Mouse (Mus musculus) forebrain, embryonic 16.5 days (tissue): ENCODE data around the gene Gata3. TPM values are rescaled to one million over a fixed set of nuclear protein-coding genes. Genes with fewer than 3 reads are reported as not detected.
A peak's percentile ranks its signal among the peaks of the same experiment; 100 is the strongest.

Experiments
- ATAC-seq: fragments of 200-750 bp; cut with Nextera tagmentation; 2 replicates; pipeline ENCODE4 v1.8.0; 2017; ENCODE audit warnings: mild to moderate bottlenecking, moderate library complexity
- H3K27ac ChIP-seq: fragments of 300-500 bp; sonication (generic); 2 replicates; pipeline ENCODE4 v1.5.1; 2014; ENCODE audit warnings: low read length, control low read depth
- H3K27me3 ChIP-seq: fragments of 300-500 bp; sonication (generic); replicated peaks from 2 replicates; pipeline ENCODE4 v1.6.1; 2014; ENCODE audit warnings: low read length; ENCODE audit not compliant: control insufficient read depth, insufficient read depth
- H3K36me3 ChIP-seq: fragments of 300-500 bp; sonication (generic); 2 replicates; pipeline ENCODE4 v1.6.1; 2014; ENCODE audit not compliant: control insufficient read depth, insufficient read depth
- H3K4me1 ChIP-seq: fragments of 300-500 bp; sonication (generic); replicated peaks from 2 replicates; pipeline ENCODE4 v1.6.1; 2014; ENCODE audit warnings: low read length; ENCODE audit not compliant: control insufficient read depth, insufficient read depth
- H3K4me2 ChIP-seq: fragments of 300-500 bp; sonication (generic); 2 replicates; pipeline ENCODE4 v1.6.1; 2014; ENCODE audit warnings: mild to moderate bottlenecking, low read length, control low read depth
- H3K4me3 ChIP-seq: fragments of 300-500 bp; sonication (generic); replicated peaks from 2 replicates; pipeline ENCODE4 v1.5.1; 2014; ENCODE audit warnings: mild to moderate bottlenecking, low read length, control low read depth
- H3K9ac ChIP-seq: fragments of 300-500 bp; sonication (generic); replicated peaks from 2 replicates; pipeline ENCODE4 v1.6.1; 2014; ENCODE audit warnings: low read depth, low read length, control low read depth
- H3K9me3 ChIP-seq: fragments of 300-500 bp; sonication (generic); 2 replicates; pipeline ENCODE4 v1.6.1; 2016; ENCODE audit warnings: low read length; ENCODE audit not compliant: control insufficient read depth
- WGBS: fragments of 180-500 bp; shearing (Covaris S2); extraction: QIAGEN DNeasy Blood & Tissue Kit; methylation state at CpG from one replicate; pipeline ENCODE4 v1.1.7; 2014; 5-methylcytosine and 5-hydroxymethylcytosine counted together
- polyA plus RNA-seq: library from polyadenylated mRNA; unstranded; fragments of >200 nt; fragmentation: Nextera tagmentation; extraction: Ambion mirVana; gene quantifications from 2 replicates; pipeline ENCODE4 v1.2.1, GENCODE M21; 2015

The Gata3 gene
- polyA plus RNA-seq, 1 experiment from 2014 or later = 0.42 TPM

DNA sequence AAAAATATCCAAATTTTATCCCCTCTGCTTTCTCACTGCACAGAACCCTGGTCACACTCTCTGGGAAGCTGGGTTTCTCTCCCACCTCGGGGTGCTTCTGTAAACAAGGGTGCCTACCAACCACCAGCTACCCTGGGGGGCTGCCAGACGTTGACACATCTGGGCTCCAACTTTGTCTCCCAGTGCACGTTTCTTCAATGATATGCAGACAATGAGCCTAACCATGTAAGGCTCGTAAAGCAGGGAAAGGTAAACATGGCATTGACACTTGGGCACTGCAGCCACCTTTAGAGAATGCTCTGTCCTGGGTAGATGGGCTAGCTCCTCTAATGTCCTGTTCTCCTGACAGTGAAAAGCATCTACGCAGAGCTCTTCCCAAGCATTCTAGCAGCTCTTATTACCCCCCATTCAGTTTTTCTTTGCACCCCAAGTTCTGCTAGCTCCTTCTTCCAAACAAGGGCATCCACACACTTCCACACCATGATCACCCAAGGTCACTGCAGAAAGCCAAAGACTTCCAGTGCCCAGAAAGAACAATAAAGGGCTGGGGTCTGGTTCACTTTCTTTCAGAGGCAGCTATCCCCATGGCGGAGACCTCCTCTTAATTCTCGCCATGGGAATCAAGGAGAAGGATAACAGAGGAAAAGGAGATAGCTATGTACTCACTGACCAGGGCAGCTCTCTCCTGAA is 2.8 kb downstream of the Gata3 start:
- 1% methylated on average over 7 of the region's 7 CpGs for WGBS
- Histone ChIP-seq H3K9ac (no peak overlapping the region), H3K4me3 (no peak overlapping the region), H3K27ac (no peak overlapping the region), H3K27me3 (peaks cover 57% of the 10 kb centered on the region), H3K36me3 (no peaks in the 10 kb centered on the region), H3K4me2 (no peak overlapping the region), H3K9me3 (no peaks in the 10 kb centered on the region), H3K4me1 (peaks cover 13% of the 10 kb centered on the region)
- no peak for ATAC-seq

DNA sequence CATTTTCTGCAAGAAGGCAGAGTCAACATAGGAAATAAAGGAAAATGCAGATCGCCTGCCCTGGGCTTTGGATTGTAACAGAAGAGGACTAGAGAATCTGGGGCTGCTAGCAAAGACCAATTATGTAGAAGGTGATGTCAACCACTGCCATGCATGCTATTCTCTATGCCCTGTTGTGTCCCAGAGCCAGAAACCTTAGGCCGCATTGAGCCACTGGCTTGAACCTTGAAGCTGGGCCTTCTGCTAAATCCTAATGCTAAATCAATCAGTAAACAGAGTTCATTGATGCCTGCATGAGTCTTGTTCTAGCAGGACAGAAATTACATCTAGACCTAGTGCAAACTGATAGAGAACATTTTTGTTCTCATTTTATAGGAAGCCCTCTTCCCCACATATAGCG is 3.8 kb downstream of the Gata3 start:
- Histone ChIP-seq H3K9ac (no peak overlapping the region), H3K27ac (no peak overlapping the region), H3K9me3 (no peaks in the 10 kb centered on the region), H3K36me3 (no peaks in the 10 kb centered on the region), H3K4me1 (peaks cover 20% of the 10 kb centered on the region), H3K4me2 (no peak overlapping the region), H3K27me3 (peaks cover 61% of the 10 kb centered on the region), H3K4me3 (no peak overlapping the region)
- WGBS = 9% methylated on average over 3 of the region's 3 CpGs
- no peak for ATAC-seq

DNA sequence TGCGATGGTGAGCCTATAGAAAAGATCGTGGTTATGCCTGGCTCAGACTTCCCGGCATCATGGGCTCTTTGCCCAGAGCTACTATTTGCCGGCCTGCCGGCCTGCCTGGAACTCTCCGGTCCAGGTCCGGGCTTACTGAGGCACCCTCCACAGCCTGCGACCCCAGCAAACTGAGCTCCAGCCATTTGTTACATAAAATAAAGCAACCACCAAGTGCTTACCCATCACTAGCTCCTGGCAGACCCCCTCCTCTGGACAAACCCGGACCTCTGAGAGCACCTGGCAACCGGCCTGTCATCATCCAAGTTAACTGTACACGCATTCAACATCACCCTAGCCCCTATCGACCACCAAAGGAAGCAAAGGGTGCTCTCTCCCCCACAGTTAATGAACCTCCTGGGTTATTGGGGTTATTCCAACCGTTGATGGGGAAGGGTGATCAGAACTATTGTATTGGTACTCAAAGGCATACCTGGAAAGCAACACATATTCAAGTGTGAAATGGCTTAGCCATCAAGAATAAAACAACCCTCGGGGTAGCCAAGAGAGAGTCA is 4.5 kb downstream of the Gata3 start:
- Histone ChIP-seq H3K4me3 (no peak overlapping the region), H3K4me2 (no peak overlapping the region), H3K36me3 (no peaks in the 10 kb centered on the region), H3K9ac (no peak overlapping the region), H3K9me3 (no peaks in the 10 kb centered on the region), H3K4me1 (peaks cover 22% of the 10 kb centered on the region), H3K27me3 (peaks cover 61% of the 10 kb centered on the region), H3K27ac (no peak overlapping the region)
- 2% methylated on average over 14 of the region's 14 CpGs for WGBS
- ATAC-seq = no peak

DNA sequence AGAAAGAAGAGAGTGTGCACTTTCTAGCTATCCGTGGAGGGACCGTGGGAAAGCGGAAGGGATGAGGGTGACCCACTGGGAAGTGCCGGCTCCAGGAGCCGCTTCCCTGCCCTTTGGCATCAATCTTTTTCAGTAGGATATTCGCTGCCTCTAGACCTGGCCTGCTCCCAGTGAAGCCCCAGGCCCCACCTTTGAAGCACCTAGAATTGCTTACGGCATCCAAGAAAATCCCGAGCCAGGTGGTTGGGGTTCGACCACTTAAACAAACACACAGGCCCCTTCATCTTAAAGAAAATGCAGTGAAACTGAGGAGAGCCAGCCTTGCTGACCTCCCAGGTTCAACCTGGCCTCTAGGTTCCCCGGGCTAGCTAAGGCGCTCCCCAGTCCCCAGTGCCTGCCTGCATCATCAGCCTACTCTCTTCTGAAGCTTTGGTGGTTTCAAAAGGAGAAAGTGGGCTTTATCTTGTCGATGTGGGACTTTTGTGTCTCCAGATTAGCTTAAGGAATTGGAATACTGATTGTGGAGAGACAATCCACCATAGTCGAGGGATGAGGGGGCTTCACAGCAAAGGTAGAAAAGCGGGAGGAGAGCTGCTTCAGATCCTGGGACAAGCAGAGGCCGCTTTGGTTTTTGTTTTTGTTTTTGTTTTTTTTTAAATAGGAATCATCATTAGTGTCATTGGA is 5.2 kb downstream of the Gata3 start:
- H3K27me3 ChIP-seq = peaks cover 60% of the 10 kb centered on the region
- no peak overlapping the region for H3K4me3 ChIP-seq
- no peak overlapping the region for H3K4me2 ChIP-seq
- H3K4me1 ChIP-seq = peaks cover 22% of the 10 kb centered on the region
- H3K9me3 ChIP-seq = no peaks in the 10 kb centered on the region
- H3K36me3 ChIP-seq = no peaks in the 10 kb centered on the region
- under 1% methylated on average over 15 of the region's 15 CpGs for WGBS
- no peak overlapping the region for H3K9ac ChIP-seq
- no peak for ATAC-seq
- no peak overlapping the region for H3K27ac ChIP-seq

DNA sequence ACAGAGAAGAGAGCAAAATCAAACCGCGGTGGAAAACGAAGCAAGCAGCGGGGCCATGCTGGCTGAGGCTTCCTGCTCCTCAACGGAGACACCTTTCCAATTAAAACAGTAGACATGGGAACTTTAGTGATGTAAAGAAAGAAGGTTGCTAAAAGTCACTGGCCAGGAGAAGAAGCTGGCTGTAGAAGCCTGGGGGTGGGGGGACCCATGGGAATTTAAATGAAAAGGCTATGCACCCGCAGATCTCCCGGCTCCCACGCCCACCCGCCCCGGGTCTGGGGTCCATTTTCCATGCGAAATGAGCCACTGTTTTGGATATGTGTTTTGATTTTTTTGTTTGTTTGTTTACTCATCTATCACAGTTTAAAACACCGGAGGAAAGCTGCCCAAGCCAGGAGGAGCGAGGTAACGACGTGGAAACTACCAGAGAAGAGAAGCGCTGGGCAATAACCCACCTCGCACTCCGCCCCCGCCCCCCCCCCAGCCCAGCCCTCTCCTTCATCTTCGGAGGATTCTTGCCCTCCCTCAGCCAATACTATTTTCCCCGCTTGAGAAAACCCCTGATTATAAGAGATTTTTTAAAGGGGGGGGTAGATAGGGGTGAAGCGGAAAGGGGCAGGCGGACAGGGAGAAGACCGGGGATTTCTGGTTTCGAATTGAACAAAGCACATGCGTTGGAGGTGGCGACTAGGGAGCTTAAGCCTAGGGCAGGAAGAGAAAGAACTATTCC is 5.9 kb downstream of the Gata3 start:
- H3K4me3 ChIP-seq = no peak overlapping the region
- peaks cover 26% of the 10 kb centered on the region for H3K4me1 ChIP-seq
- no peak overlapping the region for H3K9ac ChIP-seq
- no peak for ATAC-seq
- under 1% methylated on average over 27 of the region's 27 CpGs for WGBS
- no peaks in the 10 kb centered on the region for H3K36me3 ChIP-seq
- peaks cover 61% of the 10 kb centered on the region for H3K27me3 ChIP-seq
- H3K9me3 ChIP-seq = no peaks in the 10 kb centered on the region
- H3K27ac ChIP-seq = no peak overlapping the region
- H3K4me2 ChIP-seq = no peak overlapping the region

DNA sequence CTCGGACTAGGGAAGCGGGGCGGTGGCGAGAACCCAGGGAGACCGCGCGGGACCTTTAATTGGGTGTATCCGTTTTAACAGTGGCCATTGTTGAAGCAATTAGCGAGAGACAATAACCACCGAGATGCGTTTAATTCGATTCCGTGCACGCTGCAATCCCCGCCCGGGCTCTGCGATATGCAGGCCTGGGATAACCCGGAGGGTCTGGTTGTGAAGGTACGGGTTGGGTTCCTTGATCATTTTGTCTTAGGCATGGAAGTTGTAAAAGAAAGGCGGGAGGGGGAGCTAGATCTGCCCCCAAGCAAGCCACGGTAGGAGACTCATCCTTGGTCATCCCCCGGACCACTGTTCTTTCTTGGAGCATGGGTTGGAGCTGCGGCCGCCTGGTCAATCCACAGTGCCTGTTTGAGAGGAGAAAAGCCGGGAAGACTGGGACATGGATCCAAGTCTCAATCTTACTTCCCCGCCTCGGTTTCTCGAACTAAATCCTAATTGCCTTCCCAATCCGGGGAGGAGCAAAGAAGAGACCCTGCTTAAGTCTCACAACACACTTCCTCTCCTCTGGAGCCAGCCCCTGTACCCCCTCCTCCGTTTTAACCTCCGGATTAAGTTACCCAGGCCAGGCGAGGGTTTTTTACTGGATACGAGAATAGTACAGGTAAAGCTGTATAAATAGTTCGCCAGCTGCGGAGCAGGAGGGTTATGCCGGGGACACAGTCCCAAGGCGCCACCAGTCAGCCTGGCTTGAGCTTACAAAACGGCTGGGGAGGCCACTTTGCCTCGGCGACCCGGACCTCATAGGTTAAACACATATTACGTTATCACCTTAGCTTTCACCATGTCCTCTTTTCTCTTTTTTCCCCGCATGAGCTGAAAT is 6.7 kb downstream of the Gata3 start:
- WGBS = under 1% methylated on average over 43 of the region's 43 CpGs
- no peak for ATAC-seq
- H3K36me3 ChIP-seq = no peaks in the 10 kb centered on the region
- H3K4me3 ChIP-seq = no peak overlapping the region
- H3K9me3 ChIP-seq = no peaks in the 10 kb centered on the region
- H3K9ac ChIP-seq = no peak overlapping the region
- H3K27ac ChIP-seq = no peak overlapping the region
- peaks cover 66% of the 10 kb centered on the region for H3K27me3 ChIP-seq
- H3K4me1 ChIP-seq = peaks cover 34% of the 10 kb centered on the region
- peak overlapping the region; percentile 30; the same call in 1 of the 2 replicates for H3K4me2 ChIP-seq

DNA sequence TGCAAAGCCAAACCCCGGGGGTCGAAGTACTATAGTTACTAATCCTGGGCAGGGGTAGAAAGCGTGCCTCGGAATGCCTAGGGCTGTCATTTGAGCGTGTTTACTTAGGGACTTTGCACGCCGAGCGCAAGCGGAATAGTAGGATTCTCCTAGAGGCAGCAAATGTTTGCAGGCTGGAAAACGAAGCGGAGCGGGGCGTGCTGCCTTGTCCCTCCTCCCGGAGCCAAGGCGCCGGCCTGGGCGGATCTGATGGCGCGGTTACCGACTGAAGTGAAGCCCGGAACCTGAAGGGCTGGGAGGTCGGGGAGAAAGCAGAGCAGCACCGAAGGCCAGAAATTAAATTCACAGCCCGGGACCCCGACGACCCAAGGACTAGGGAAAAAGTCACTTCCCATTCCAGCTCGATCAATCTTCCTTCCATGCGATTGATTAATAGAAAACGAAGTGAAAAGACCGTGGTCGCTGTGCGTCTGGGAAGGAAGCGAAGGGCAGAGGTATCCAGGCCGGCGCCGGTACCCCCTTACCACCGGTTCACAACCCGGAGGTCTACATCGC is 7.4 kb downstream of the Gata3 start:
- Histone ChIP-seq H3K9me3 (no peaks in the 10 kb centered on the region), H3K36me3 (no peaks in the 10 kb centered on the region), H3K27ac (no peak overlapping the region), H3K9ac (no peak overlapping the region), H3K4me3 (peak overlapping the region; percentile 17), H3K4me1 (peaks cover 34% of the 10 kb centered on the region), H3K27me3 (peaks cover 61% of the 10 kb centered on the region), H3K4me2 (peak overlapping the region; percentile 30)
- ATAC-seq = no peak
- WGBS = under 1% methylated on average over 39 of the region's 39 CpGs

DNA sequence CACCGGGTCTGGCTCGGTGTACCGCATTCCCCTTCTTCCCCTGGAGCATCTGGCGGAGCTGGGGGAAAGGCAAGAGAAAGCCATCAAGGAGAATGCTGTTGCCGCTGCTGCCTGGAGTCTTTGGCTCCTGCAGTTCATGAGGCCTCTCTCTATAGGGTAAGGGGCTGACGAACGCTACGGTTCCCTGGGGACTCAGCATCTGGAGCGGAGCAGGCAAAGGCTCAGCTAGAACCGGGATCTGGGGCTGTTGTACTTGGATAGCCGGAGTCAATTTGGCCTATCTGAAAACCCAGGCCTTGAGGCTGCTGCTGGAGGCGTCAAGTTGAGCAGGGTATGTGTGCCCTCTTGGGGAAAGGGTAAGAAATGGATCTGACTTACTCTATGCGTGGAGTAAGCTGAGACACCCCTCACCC is 8.2 kb downstream of the Gata3 start:
- Histone ChIP-seq H3K9ac (no peak overlapping the region), H3K9me3 (no peaks in the 10 kb centered on the region), H3K36me3 (no peaks in the 10 kb centered on the region), H3K27ac (no peak overlapping the region), H3K4me3 (0 out of 2 replicates have a peak overlapping the region, but pooled peaks have one; percentile 10), H3K4me2 (no peak overlapping the region), H3K27me3 (peaks cover 53% of the 10 kb centered on the region), H3K4me1 (peaks cover 36% of the 10 kb centered on the region)
- 1% methylated on average over 13 of the region's 13 CpGs for WGBS
- ATAC-seq = no peak
